Mouse (Mus musculus) cerebellum, postnatal 25 days (tissue): ENCODE measurements around the gene Scd1.

Experiments used
- DNase-seq, 2 experiments: peaks; one replicate each; pipeline ENCODE4 v3.0.0; 2021; ENCODE audit warnings: mixed read lengths in 2 of 2

Gene Scd1

GRCm38 (mm10) chr19:44363529-44363928 lies 44.1 kb downstream of the Scd1 start:
- peak; percentile 74 to 85 for DNase-seq

- peak; percentile 24 to 50 for DNase-seq
Measured at GRCm38 (mm10) chr19:44358700-44359099, 49.0 kb downstream of the Scd1 start.

- no peak for DNase-seq
Measured at GRCm38 (mm10) chr19:44351756-44352155, 55.9 kb downstream of the Scd1 start.

- DNase-seq, result no peak
Measured at GRCm38 (mm10) chr19:44349689-44350088, 58.0 kb downstream of the Scd1 start.
